Mouse (Mus musculus): ENCODE results near the gene Exosc7.
A peak's percentile ranks its signal among the peaks of the same experiment; 100 is the strongest.

Exosc7 gene

DNA sequence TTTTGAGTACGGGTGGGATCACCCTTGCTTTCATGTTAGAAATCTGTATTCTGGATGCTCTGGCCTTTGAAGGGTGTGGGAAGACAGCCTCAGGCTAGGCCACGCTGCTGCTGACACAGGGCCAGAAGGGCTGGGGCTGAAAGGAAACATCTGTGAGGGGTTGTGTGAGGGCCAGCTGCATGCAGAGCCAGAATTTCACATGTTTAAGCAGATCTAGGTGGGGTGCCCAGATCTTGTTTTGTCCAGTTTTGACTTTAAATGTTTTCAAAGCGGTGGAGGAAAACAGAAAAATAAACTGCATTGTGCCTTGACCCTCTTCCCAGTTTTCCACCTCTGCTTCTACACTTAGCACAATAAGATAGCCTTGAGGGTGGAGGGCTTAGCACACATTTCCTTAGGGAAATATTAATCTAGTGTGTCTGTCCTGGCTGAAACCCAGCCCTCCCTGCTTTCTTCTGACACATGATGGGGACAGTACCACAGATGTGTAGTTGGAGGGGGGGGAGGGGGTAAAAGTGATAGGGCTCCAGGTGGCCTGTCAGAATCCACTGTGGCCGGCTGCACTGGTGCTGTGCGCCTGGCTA, 26.0 kb downstream of the Exosc7 start:
- DNase-seq (ENCODE audit: low read depth, low spot score) = no peak

DNA sequence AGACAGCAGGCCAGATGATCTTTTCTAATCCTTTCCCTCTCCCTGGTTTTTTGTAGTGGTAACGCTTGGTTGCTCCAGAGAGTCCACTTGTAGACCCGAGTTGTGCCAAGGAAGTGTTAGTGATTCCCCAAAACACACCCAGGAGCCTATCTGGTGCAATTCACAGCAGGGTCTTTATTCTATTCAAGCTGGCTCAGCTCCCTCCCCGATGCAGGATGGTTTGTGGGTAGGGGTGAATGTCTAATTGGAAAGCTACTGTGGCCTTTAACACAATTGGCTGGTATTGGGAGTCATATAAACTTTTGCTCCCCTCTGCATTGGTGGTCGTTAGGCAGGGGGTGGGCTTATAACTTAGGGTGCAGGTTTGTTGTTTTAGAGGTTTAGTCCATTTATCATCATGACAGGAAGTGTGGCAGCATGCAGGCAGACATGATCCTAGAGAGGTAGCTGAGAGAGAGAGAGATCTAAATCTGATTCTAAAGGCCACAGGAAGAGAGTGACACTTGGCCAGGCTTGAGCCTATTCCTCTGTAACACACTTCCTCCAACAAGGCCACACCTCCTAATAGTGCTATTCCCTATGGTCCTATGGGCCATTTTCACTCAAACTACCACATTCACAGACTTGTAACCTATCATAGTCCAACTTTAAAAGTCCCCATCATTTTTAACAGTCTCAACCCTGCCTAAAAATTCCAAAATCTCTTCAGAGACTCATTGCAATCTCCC, 27.0 kb downstream of the Exosc7 start:
- DNase-seq (ENCODE audit: low read depth, low spot score) = no peak

DNA sequence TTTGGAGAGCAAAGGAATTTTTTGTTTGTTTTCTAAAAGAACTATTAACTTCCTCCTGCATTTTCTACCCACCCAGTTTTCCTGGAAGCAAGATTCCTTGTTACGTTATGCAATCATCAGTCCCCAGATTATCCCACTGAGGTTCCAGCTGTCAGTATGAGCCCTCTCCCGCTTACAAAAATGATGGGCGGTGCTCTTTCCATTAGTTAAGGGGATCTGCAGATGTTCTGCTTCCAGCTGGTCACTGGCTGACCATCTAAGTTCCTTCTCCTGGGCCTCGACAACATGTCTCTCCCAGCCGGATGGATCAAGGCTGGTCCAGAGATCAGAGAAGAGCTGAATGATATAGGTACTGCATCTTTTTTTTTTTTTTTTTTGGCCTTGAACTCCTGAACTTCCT, 35.4 kb downstream of the Exosc7 start:
- no peak for DNase-seq (ENCODE audit: low read depth, low spot score)

DNA sequence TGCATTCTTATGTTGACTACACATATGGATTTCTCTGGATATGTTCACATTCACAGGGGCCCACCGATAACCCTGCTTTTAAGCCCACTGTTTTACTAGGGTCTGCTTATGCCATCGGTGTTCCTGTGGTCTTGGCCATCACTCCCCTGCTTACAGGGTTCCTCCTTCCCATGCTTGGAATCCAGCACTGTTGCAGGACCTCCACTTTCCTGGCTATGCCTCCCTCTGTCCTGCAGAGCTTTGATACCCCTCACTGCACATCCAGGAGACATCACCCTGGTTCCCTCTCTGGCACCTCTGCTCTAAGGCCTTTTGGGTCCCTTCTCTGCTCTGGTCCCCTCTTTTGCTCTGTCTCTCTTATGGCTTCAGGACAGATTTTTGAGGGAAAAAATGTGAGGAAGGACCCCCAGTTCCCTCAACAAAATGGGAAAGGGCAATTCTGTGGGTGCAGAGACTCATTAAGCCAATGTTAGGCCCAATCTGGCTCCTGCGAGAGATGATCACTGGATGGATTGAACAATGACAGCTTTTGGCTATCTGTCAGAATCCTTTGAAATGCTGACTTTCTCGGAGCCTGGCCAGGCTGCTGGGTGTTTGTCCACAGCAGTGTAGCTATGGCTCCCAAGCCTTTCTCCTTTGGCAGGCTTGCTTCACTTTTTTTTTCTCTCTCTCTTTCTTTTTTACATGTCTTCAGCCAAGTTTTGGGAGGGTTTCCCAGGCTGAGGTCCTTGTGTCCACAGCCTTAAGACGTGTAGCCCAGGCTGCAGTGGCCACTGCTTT, 37.4 kb downstream of the Exosc7 start, which contains the start of gene Clec3b:
TSS of gene Clec3b (plus strand) at position 706 of the 780 bp plus-strand sequence.
- no peak for DNase-seq (ENCODE audit: low read depth, low spot score)

DNA sequence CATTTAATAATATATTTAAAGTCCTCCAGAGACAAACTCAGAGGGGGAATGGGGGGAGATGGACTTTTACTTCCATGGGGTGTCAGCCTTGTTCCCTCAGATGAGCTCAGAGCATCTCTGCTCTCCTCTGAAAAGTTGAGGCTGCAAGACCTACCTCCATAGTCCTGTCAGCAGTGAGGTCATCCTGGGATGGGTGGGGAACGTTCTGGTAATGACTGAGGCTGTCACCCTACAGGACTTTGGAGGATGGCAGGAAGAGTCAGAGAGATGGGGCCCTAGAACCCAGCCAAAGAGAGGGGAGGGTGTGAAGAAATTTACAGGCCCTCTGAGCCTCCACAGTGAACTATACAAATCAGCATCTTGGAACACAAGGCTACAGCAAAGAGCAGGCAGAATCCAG, 38.5 kb downstream of the Exosc7 start:
- no peak for DNase-seq (ENCODE audit: low read depth, low spot score)

DNA sequence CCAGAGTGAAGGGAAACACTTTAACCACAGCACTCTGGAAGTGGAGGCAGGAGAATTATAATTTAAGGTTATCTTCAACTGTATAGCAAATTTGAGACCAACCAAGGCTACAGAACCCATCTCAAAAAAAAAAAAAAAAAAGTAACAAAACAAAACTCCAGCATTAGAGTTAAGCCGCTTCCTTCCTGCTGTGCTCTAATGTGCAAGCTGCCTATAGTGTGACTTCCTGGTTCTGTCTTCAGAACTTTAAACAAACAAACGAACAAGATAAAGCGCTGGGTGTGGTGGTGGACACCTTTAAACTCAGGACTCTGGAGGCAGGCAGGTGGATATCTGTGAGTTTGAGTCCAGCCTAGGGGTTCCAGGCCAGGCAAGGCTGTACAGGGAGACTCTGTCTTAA, 39.0 kb downstream of the Exosc7 start:
- peak; percentile 8 for DNase-seq (ENCODE audit: low read depth, low spot score)

DNA sequence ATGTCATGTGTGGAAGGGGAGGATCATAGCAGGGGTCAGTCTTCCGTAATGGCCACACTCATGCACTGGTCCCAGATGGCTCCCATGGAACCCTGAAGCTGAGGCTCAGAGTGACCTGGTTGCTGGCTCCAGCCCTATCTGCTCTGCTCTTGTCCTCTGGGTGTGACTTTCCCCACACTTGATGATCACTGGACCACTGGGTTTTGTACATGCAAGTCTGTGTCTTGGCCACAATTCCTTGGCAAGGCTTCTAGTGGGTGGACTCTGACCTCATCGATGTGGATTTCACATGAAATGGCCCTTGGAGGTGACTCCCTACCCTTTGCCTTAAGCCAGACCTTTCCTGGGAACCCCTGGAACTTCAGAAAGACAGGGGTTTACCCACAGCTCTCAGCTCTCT, 40.1 kb downstream of the Exosc7 start:
- no peak for DNase-seq (ENCODE audit: low read depth, low spot score)

DNA sequence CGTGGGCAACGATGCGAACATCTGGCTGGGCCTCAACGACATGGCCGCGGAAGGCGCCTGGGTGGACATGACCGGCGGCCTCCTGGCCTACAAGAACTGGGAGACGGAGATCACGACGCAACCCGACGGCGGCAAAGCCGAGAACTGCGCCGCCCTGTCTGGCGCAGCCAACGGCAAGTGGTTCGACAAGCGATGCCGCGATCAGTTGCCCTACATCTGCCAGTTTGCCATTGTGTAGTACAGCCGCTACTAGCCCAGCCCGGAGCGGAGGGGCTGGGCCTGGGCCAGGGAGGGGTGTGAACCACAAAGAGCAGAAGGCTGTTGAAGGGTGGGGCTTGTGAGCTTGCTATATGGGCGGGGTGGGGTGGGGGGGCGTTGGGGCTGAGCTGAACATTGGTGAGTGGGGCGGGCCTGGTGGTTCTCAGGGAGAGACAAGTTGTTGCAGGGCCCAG, 43.9 kb downstream of the Exosc7 start:
- no peak for DNase-seq (ENCODE audit: low read depth, low spot score)

DNA sequence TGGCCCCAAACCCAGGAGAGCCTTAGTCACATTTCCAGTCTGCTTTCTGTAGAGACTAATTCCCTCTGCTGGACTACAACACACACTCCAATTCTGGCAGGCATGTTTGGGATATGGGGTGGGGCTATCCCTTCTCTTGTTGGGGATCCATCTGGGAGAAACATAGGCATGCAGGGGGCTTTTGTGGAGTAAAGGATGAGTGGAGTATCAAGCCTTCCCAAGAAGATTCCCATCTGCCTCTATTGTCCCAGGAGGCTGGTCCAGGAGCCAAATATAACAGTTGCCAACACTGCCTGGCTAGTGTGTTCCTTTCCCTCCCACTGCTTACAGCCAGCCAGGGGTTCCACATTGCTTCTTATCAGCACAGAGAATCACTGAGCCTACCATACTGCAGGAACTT, 44.7 kb downstream of the Exosc7 start:
- DNase-seq (ENCODE audit: low read depth, low spot score) = no peak

DNA sequence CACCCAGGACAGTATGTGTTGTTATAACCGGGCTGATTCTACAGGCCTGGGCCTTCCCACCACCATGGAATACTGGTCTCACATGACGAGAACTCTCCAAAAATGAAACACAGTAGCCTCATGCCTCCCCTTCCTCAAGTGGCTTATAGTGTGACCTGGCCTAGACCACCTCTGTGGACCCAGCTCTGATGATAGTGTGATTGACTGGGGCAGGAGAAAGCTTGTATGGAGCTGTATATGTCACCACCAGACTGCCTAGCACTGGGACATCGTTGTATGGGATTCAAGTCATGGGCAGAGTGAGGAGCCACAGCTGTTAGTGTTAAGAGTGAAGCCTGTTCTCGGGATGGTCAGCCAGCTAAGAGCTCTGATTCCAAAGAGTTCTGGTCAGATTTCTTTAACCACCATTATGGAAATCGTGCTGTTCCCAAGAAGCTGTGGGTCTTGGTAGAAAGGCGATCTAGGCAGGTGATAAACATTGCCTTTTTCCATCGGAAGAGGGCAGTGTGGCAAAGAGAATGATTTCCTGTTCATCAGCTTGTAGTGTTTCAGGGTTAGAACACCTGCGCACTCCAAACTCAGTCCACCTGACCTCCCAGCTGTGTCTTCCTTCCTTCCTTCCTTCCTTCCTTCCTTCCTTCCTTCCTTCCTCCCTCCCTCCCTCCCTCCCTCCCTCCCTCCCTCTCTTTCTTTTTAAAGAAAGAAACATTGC, 45.3 kb downstream of the Exosc7 start:
- peak; percentile 76 for DNase-seq (ENCODE audit: low read depth, low spot score)

DNA sequence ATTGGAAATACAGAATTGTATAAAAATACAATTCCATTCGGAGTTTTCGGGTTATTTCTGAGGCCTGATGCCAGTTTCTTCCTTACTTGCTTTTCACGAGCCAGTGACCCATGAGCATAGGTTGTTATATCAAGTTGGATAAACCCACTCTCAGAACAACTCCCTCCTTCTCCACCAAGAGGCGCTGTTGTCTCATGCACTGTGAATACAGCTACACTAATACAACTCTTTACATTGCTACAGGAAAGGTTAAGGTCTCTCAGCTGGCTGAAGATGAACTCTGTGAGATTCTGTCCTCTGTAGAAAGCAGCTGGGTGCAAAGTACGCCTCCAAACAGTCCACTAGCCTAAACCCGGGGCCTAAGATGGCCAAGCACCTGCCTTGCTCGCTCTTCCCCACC, 46.3 kb downstream of the Exosc7 start:
- peak; percentile 87 for DNase-seq (ENCODE audit: low read depth, low spot score)

DNA sequence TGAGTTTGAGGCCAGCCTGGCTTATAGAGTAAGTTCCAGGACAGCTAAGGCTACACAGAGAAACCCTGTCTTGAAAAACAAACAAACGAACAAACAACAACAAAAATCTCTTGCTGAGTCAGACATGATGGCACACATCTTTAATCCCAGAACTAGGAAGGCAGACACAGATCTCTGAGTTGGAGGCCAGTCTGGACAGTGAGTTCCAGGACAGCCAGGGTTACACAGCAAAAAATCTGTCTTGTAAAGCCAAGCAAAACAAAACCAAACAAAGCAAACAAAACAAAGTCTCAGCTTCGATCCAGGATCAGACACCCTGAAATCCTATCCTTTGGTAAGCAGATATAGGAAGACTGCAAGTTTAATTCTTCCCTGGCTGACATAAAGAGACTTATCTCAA, 48.8 kb downstream of the Exosc7 start:
- DNase-seq (ENCODE audit: low read depth, low spot score) = no peak

DNA sequence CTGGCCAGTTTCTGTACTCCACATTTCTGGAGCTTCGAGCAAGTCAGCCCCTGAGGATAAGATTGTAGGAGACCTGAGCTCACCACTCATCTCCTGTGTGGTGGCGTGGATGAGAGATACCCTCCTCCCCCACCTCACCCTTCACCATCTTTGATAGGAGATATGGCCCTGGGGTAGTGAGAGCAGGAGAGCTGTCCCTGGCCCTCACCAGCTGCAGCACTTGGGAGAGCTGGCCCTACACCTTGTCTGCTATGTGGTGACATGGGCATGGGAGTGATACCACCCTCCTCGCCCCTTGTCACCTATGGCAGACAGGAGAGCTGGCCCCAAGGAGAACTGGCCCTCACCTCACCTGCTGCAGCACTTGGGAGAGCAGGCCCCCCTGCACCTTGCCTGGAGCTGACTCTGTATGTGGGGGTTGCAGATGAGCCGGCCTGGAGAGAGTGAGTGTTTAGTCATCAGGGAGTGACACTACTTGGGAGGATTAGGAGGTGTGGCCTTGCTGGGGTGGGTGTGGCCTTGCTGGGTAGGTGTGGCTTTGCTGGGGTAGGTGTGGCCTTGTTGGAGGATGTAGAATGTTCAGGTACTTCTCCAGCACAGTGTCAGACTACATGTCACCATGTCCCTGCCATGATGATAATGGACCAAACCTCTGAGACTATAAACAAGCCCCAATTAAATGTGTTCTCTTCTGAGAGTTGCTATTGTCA, 50.1 kb downstream of the Exosc7 start:
- DNase-seq (ENCODE audit: low read depth, low spot score) = peak; percentile 22

DNA sequence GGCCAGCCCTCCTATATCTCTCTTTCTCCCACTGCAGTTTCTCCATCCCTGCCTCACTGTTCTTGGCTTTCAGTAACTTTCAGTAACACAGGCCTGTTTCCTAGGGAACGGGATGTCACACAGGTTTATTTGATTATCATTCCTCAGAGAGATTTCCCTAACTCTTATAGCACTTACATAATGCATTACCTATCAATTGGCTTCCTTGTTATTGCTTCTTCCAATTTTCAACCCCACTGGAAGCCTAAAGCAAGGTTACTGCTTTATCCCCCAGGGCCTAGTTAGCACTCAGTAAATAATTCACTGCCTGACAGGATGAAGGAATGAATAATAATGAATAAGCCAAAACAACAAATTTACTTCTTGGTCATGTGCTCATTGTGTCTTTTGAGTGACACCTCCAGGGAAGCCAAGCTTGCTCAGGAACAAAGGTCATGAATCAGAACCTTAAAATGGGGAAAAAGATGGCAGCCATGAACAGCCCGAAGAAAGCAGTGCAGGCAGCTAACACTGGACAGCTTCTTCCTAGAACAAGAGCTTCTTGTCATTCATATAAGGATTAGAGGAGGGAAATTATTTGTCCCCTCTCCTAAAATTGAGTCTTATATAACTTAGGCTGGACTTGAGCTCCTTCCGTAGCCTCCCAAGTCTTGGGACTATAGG, 52.9 kb downstream of the Exosc7 start:
- DNase-seq (ENCODE audit: low read depth, low spot score) = no peak

DNA sequence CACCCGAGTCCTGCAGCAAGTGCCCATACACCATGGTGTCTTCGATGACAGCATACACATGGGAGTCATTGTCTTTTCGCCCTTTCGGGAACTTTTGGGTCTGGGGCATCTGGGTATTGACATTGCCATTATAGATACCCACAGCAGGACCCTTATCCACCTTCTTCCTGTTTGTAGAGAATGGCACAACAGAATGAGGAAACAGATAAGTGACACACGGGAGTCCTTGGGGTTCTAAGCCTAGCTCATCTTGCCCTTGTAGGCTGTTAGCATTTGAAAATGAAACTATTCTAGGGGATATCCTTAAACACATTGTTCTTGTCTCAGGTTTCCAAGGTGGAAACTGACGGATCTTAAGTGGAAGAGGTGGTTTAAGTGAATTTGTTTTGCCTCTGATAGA, 60.7 kb downstream of the Exosc7 start:
- DNase-seq (ENCODE audit: low read depth, low spot score) = no peak

DNA sequence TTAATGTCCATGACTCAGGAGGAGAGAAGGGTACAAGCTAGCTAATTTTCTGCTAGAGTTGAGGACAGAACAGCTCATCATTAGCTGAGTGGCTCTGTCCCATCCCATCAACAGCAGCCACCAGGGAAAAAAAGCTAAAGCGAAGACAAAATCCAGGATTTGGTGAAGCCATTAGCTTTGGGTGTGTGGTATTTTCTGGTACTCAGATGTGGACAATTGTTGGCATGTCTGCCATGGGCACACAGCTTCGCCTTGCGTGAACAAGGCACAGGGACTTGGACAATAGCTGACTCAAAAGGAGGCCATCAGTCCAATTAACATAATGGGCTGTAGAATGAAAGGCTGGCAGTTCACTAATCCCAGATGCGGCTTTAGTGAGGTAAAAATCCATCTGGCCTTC, 61.3 kb downstream of the Exosc7 start:
- no peak for DNase-seq (ENCODE audit: low read depth, low spot score)

DNA sequence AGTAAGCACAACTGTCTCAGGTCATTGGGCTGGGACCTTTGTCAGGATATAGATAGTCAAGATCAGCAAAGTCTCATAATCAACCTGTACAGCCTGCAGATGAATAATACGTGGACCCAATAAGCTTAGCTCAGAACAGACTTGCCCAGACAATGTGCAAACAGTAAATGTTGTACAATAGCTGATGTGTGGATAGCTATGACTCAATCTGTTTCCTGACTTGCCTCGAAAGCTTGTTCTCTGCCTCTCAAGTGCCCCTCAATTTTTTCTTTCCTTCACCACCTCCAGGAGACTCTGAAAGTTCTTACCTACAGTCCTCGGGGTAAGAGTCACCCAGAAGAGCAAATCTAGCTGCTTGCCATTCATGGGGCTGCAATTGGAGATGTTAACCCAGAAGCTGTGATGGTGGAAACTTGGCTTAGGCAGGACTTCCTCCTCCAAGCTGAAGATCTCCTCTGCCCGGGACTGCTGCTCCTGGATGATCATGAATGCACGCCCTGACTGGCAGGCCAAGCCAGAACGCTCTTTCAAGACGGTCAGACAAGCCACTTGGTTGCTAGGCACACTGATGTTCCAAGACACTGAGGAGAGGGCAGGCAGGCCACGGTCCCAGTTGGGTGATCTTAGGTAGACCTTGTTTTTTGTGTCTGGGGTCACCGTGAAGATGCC, 64.5 kb downstream of the Exosc7 start:
- DNase-seq (ENCODE audit: low read depth, low spot score) = no peak

DNA sequence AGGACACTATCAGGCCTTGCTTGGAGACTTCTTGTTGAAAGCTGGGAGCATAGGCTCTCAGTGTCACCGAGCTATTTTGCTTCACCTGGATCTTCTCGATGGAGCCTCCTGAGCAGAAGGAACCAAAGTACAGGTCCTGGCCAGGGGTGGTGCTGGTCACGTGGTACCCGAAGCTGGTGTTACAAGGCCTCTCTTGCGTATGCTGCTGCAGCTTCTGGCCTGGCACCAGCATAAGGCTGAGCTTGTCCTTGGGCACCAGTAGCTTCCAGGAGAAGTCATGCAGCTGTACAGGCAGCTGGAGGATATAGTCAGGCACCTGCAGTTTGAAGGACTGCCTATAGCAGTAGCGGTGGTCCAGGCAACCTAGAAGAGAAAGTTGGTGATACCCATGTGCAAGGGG, 67.0 kb downstream of the Exosc7 start:
- no peak for DNase-seq (ENCODE audit: low read depth, low spot score)

DNA sequence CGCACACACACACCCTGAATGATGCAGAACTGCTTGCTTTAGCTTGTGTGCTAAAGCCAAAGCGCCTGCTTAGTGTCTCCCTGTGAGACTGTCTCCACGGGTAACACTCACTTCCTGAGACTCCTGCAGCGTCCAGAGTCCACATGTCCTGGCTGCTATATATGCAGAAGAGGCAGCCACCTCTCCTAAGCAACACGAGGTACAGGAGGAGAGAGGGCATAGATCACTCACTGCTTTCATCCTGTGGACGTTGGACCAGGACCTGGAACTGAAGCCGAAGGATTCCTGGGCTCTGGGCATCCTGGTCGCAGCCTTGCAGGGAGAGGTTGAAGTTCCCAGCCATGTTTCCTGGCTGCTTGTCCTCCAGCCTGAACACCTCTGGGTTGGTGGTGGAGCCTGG, 70.2 kb downstream of the Exosc7 start:
- no peak for DNase-seq (ENCODE audit: low read depth, low spot score)

DNA sequence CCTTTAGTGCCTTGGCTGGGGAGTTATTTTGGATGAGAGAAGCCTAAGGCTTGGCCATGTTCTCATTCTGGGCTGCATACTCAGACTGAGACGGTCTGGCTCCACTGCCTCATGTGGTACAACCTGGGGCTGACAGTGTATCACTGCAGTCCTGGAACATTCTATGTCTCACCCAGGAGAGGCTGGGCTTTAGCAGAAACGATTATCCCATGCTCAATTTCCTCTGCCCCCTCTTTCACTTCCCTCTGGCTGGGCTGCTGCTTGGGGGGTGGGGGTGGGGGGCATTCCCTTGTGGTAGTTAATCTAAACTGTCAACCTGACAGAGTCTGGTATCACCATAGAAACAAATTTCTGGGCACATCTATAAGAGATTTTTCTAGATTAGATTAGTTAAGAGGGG, 72.5 kb downstream of the Exosc7 start:
- DNase-seq (ENCODE audit: low read depth, low spot score) = peak; percentile 71

Data from A20 (cell line).